Mouse (Mus musculus): Measurements from ENCODE around the gene Gal3st2c.

- TF ChIP-seq POLR2A (IDR thresholded peaks at IDR 0.05; ENCODE audit: borderline replicate concordance, insufficient read depth, low read length) (no peak), CTCF (IDR thresholded peaks at IDR 0.05; ENCODE audit: borderline replicate concordance, insufficient read depth, low read depth, low read length) (no peak)
Observed at GRCm38 (mm10) chr1:94027506-94028108, 37.3 kb downstream of the Gal3st2c start.
